Mouse (Mus musculus) left cerebral cortex, adult 18-20 months (tissue): ENCODE results near the gene Saxo1. TPM values are rescaled to one million over a fixed set of nuclear protein-coding genes. Genes with fewer than 3 reads are reported as not detected.
A peak's percentile ranks its signal among the peaks of the same experiment; 100 is the strongest.

Source experiments
- DNase-seq, 2 experiments: peaks; one replicate each; pipeline ENCODE4 v3.0.0; 2021 to 2022; ENCODE audit warnings: low spot score in 2 of 2, mixed read lengths in 1 of 2
- total RNA-seq, 2 experiments: library from RNA; stranded (reverse); gene quantifications; 2 replicates each; pipeline ENCODE4 v1.2.3; 2021

The Saxo1 gene
- total RNA-seq, 2 experiments from 2014 or later: not detected

DNA sequence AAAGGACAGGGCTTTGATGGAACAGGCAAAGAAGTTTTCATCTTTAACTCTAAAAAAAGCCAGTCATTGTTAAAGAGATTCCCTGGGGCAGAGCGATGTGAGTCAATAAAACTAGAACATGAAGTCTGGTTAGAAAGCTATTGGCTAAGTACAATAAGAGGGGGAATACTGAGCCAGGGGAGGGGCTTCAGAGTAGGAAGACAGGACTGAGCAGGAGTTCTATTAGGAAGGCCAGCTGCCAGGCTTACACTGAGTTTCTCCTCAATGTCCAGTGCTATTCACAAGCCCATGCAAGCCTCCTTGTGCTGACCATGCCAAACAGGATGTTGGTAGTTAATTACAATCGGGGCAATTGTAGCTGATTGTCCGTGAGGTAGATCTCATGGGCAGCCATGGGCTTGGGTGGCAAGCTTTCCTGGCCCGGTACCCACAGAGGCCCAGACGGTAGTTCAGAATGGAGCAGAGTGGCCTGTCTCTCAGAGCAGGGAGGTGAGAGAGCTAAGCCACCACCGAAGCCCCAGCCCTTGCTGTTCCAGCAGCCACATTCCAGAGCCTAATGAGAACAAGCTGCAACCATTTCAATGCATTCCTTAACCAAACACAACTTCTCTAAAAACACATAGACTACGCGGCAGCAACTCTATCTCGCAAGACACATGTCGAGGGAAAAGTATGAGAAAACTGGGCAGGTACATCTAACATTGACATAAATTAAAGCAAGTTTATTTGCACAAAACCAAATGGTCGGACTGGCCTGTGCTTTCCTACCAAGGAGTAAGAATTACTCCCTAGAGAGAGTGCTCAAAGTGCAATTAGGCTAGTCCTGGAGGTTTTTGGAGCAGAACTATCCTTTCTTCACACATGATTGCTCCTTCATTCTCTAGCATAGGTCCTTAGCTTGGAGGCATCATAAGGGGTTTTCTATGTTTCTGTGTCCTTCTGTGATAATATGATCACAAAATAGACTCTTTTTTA is 30.7 kb downstream of the Saxo1 start:
- no peak for DNase-seq

DNA sequence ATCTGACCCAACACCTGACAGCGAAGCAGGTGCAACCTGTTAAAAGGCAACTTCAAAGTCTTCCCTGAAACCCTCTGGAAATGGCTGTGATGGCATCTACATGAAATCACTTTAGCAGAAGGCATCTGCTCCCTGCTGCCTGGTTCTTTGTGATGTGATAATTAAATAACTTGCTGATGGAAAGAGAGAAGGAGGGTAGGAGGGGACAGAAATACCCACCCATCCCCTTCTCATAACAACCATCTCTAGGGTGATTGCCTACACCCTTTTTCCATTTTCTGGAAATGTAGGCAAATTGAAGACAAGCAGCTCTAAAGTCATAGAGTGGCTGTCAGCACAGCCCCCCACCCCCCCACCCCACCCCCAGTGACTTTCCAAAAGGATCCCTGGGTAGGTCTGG is 33.6 kb downstream of the Saxo1 start:
- no peak for DNase-seq

DNA sequence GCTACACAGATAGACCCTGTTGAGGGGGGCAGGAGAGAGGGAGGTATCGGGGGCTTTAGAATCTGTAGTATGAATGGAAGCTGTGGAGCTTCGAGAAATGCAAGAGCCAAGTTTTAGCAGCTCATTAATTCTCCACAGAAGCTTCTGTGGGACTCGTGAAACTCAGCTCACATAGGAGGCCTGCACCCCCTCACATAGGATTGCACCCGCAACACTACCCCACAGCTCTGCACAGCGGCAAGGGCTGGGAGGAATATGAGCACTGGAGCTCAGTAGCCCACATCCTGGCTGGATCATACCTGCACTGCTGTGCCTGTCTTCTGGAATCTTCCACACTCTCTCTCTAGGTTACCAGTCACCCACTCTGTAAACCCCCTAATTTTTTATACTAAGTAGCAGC is 34.4 kb downstream of the Saxo1 start:
- no peak for DNase-seq

DNA sequence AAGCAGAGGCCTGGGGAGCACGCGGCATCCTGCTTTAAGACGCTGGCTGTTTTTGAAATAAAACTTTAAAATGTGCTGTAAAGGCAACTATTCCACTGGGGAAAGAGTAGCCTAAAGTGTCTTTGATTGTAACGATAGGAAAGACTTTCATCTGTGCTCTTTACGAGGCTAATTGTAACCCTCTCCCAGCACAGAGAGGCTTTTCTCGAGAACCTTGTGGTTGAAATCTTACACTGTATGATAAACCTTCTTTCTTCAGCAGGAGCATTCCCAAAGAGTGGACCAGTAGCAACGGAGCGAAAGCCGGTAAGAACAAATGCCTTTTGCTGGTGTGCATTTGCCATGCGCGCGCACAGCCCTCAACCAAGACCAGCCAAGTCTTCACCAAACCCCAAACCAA is 37.4 kb downstream of the Saxo1 start:
- no peak for DNase-seq

- DNase-seq: no peak
Measured at GRCm38 (mm10) chr4:86519953-86520352, 38.2 kb downstream of the Saxo1 start.

- DNase-seq: no peak
Measured at GRCm38 (mm10) chr4:86504656-86505055, 53.5 kb downstream of the Saxo1 start.

- no peak for DNase-seq
Measured at GRCm38 (mm10) chr4:86499561-86499960, 58.6 kb downstream of the Saxo1 start.

GRCm38 (mm10) chr4:86498754-86499153 is 59.4 kb downstream of the Saxo1 start:
- DNase-seq: no peak

DNA sequence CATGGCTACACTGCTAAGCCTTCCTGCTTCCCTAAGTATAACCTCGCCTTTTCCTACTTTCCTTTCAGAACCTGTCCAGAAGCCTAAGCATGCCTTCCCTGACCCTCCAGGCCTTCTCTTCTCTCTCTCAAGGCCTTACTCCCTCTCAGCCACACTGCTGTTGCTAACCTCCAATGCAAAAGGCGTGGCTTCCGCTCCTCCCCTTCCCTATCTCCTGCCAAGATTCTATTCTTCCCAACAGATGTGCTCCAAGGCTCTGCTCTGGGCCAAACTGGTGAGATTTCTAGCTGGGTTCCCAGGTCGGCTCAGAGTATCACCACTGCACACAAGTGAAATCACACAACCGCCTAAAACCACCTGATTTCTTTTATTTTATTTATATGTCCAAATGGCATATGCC is 69.0 kb downstream of the Saxo1 start:
- DNase-seq: no peak

GRCm38 (mm10) chr4:86486901-86487300 is 71.2 kb downstream of the Saxo1 start:
- DNase-seq: no peak

- no peak for DNase-seq
Measured at GRCm38 (mm10) chr4:86486491-86486890, 71.6 kb downstream of the Saxo1 start.

GRCm38 (mm10) chr4:86485052-86485451 is 73.1 kb downstream of the Saxo1 start:
- no peak for DNase-seq

GRCm38 (mm10) chr4:86483686-86484085 is 74.4 kb downstream of the Saxo1 start:
- DNase-seq: no peak

DNA sequence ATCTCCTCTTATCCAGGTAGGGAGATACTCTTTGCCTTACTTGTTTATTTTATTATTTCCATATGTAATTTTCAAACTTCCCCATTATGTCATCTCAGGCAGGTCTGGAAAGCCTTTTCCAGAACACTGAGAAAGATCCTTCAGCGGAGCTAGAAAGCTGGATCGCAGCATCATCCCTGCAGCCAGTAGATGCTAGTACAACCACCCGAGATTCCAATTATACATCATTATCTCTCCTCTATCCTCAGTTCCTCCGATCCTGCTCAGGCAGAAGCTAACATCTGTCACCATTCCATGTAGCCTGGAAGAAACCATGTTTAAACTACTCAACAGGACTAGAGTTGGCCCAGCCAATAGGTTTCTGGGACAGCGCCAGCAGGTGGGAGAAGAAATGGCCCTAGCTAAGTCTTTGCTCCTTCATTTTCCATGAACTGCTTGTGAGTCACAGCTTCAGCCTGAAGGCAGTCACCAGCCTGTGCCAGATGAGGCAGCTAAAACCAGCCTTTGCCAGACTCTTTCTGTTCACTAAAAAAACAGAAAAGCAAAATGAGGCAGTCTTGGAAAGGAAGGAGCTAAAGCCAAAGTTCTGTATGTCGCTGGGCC is 75.0 kb downstream of the Saxo1 start:
- peak; percentile 69 to 76 for DNase-seq

DNA sequence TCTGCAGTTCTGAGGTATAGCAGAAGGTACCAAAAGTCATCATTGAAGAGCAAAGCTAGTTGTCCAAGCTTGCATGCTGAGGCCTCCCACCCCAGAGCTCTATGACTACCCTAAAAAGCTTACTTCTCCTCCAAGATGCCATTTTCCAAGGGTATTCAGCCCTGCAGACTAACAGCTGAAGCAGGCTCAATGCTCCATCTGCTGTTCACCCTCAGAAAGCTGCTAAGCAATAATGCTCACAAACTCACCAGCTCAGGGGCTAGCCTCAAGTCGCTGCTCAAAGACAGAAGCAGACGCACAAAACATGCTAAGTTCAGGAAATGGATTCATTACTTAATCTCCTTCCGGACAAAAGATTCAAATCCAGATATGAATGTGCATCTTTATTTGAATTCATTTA is 77.2 kb downstream of the Saxo1 start:
- DNase-seq: peak in 1 of 2 experiments; percentile 20

- DNase-seq: no peak
Measured at GRCm38 (mm10) chr4:86464808-86465207, 93.3 kb downstream of the Saxo1 start.

DNA sequence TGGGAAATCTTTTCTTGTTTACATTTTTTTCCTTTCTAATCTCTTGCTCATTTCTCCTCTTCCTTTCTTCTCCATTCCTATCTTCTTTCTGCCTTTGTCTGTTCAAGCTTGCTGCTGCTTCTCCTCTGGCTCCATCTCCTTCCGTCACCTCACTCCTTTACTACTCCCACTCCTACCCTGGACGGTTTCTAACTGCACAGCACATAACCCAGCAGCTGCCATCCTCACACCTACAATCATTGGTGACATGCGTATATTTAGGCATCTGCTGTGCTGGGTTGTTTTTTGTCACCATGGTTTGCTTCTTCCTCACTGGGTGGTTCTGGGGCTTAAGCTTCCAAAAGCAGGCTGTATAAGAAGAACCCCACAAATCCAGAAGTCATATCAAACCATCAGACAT is 107.7 kb downstream of the Saxo1 start:
- DNase-seq: peak in 1 of 2 experiments; percentile 10

DNA sequence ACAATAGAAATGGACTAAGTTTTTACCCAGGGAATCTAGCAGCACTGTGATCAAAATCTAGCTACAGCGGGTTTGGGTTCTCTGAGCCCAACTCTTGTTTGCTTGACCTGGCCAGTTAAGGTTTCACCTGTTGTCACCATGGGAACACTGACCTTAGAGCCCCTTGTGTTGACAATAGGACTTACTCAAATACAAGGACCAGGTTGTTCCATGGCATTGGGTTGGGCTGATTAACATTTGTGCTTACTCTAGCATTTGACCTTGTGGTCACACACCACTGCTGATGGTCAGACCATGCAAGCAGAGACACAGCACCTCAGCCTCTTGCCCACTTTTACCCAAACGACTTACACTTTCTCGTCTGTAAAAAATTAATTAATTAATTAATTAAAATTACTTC is 121.8 kb downstream of the Saxo1 start:
- DNase-seq: no peak

GRCm38 (mm10) chr4:86435631-86436030 is 122.5 kb downstream of the Saxo1 start:
- DNase-seq: no peak

DNA sequence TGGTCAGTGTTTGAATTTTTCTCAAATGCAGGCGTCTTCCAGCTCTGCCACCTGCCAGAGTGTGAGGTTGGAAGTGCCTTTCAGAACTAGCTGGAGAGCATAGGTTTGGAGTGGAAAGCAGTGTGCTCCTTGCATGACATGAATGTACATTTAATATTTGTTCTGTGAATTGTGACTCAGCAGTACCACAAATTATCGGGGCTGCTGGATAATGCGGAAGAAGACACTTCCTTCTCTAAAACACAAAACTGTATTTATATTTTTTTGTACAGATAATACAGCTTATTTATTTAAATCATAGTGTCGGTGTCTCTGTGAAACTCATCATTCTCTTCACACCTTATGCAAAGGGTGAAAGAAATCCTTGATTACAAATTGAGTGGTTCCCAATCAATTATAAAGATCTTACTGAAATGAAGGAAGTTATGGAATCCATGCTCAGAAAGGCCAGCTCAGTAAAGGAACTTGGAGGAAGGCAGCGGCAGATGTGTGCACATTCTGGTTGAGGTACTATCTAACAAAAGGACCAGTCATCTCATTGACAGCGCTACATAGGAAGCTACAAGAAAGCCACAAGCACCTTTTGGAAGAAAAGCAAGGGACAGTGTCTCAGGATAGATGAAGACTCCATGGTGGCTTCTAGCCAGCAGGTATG is 129.9 kb downstream of the Saxo1 start:
- no peak for DNase-seq

DNA sequence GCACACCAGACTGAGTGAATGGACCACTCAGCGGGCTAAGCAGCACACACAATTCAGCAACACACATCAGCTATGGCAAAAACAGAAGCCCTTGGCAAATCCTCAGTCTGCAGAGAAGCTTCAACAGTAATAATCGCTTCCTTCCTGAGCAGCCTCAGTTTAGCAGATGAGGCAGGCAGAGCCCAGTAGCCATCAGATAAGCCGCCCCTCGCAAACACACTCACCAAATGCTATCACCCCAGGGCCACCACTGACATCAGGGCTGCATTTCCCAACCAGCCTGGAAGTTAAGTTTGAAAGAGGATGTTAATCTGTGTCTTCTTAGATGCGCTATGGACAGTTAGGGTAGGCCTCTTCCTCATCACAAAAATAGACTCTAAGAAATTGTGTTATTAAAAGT is 130.8 kb downstream of the Saxo1 start:
- no peak for DNase-seq

DNA sequence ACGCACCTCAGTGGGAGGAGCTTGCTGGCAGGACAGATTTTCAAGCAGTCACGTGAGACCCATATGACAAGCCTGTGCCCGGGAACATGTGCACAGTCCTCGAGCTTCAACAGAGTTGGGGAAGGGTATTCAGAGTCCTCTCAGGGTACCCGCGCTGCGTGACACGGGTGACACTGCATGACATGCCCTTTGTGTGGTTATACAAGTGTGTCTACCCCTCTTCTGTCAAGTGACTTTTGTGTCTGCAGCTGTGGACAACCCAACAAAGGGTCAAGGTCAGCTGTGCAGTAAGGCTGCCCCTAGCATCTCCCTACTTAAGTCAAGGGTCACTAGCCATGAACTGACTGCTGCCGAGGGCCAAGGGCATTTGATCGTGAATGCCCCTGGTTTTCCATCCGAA is 131.6 kb downstream of the Saxo1 start:
- no peak for DNase-seq
